Mouse (Mus musculus) megakaryocyte, embryonic 14.5 days (primary cell): ENCODE data around the gene Hc.

Source experiments
- FLI1 ChIP-seq: IDR thresholded peaks from 2 replicates; pipeline ENCODE4 v1.6.1; 2012; ENCODE audit warnings: low read length, inconsistent platforms, mixed read lengths
- GATA1 ChIP-seq: IDR thresholded peaks from 3 replicates; pipeline ENCODE4 v1.6.1; 2012; ENCODE audit warnings: mixed read lengths, low read length, inconsistent platforms, borderline replicate concordance

- TF ChIP-seq GATA1 (no peak), FLI1 (no peak)
Measured at GRCm38 (mm10) chr2:34964230-34964629, 97.0 kb downstream of the Hc start.
